Mouse (Mus musculus): ENCODE results near the gene Tmem204. TPM values are rescaled to one million over a fixed set of nuclear protein-coding genes. Genes with fewer than 3 reads are reported as not detected.

The Tmem204 gene
- polyA plus RNA-seq, 1 experiment from 2014 or later = 19.0 TPM

DNA sequence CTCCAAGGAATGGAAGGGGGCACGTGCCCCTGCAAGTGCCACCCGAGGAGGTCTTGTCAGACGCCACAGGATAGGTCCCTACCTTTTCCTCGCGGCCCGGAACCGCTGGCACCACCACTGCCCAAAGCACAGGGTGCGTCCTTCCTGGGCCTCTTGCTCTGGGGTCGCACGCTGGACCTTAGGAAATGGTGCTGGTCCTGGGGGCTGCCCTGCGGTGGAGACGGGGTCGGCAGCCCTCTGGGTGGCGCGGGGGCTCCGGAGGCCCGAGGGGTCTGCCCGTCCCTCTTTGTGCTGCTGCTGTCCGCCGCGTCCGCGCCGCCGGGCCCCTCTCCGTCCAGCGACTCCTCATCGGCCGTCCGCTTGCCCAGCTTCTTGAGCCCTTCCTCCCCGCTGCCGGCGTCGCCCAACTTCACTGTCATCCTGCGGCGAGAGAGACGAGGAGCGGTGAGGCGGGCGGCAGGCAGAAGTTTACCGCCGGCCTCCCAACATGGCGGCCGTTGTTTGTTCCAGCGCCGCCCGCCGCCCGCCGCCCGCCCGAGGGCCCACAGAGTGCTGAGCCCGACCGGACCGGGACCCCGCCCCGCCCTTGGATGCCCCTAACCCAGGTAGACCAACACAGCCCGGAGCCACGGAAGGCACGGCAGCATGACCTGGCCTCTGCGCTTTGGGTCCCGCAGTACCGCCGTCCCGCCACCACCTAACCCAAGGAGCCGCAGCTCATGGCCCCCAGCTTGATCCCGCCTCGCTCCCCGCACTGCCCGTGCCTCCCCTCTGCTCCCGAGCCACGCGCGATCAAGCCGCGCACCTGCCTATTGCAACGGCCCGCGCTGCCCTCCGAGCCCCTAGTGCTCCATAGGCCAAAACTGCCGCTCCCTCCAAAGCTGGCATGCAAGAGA is 69.5 kb downstream of the Tmem204 start:
- Histone ChIP-seq H3K36me3 (ENCODE audit: control insufficient read depth, insufficient read depth, low read length) (peaks cover 7% of the 10 kb centered on the region), H3K27me3 (ENCODE audit: control insufficient read depth, insufficient read depth, low read length) (no peaks in the 10 kb centered on the region), H3K4me2 (replicated peaks; ENCODE audit: low read depth) (peak overlapping the region; percentile 95), H3K9me3 (ENCODE audit: control insufficient read depth, low read length) (no peaks in the 10 kb centered on the region), H3K27ac (replicated peaks) (peak overlapping the region; percentile 87), H3K4me3 (ENCODE audit: low read depth, low read length) (peak overlapping the region; percentile 95), H3K9ac (ENCODE audit: low read length) (peak overlapping the region; percentile 91), H3K4me1 (replicated peaks; ENCODE audit: control insufficient read depth, insufficient read depth) (peaks cover 4% of the 10 kb centered on the region; the same call in 1 of the 2 replicates)
- ATAC-seq (ENCODE audit: low FRiP score, low TSS enrichment) (no peak), DNase-seq (ENCODE audit: low spot score) (peak; percentile 64)
- TF ChIP-seq CTCF (IDR thresholded peaks at IDR 0.05; ENCODE audit: low read depth) (peak; percentile 4; the same call in 1 of the 2 replicates), EP300 (optimal IDR thresholded peaks at IDR 0.05) (no peak)
- WGBS = 1% methylated on average over 73 of the region's 81 CpGs

Other genes with a start within 250 kb of the Tmem204 start
- 51.3 and 52.7 TPM in 2 replicates for gene Hagh, start 243.4 kb downstream of the Tmem204 start, polyA plus RNA-seq (2015; fragmentation: Nextera tagmentation; extraction: Ambion mirVana)
- gene Fahd1, start 233.2 kb downstream of the Tmem204 start, polyA plus RNA-seq (2015; fragmentation: Nextera tagmentation; extraction: Ambion mirVana) = 24.1 and 25.1 TPM in 2 replicates
- gene Igfals, start 217.6 kb downstream of the Tmem204 start, polyA plus RNA-seq (2015; fragmentation: Nextera tagmentation; extraction: Ambion mirVana) = 5.6 and 5.9 TPM in 2 replicates
- gene Nubp2, start 197.2 kb downstream of the Tmem204 start, polyA plus RNA-seq (2015; fragmentation: Nextera tagmentation; extraction: Ambion mirVana) = 39.4 and 40.5 TPM in 2 replicates
- gene Spsb3, start 196.9 kb downstream of the Tmem204 start, polyA plus RNA-seq (2015; fragmentation: Nextera tagmentation; extraction: Ambion mirVana) = 45.5 and 47.8 TPM in 2 replicates
- 15.6 and 17.6 TPM in 2 replicates for gene Eme2, start 188.5 kb downstream of the Tmem204 start, polyA plus RNA-seq (2015; fragmentation: Nextera tagmentation; extraction: Ambion mirVana)
- gene Mrps34, start 188.5 kb downstream of the Tmem204 start, polyA plus RNA-seq (2015; fragmentation: Nextera tagmentation; extraction: Ambion mirVana) = 102 and 104 TPM in 2 replicates
- 39.8 and 40.2 TPM in 2 replicates for gene Nme3, start 187.1 kb downstream of the Tmem204 start, polyA plus RNA-seq (2015; fragmentation: Nextera tagmentation; extraction: Ambion mirVana)
- 6.2 and 6.5 TPM in 2 replicates for gene Mapk8ip3, start 146.6 kb downstream of the Tmem204 start, polyA plus RNA-seq (2015; fragmentation: Nextera tagmentation; extraction: Ambion mirVana)
- 51.8 and 53.9 TPM in 2 replicates for gene Jpt2, start 122.9 kb downstream of the Tmem204 start, polyA plus RNA-seq (2015; fragmentation: Nextera tagmentation; extraction: Ambion mirVana)
- gene Cramp1l, start 67.8 kb downstream of the Tmem204 start, polyA plus RNA-seq (2015; fragmentation: Nextera tagmentation; extraction: Ambion mirVana) = 2.2 and 2.8 TPM in 2 replicates
- gene Ift140, start 67.5 kb downstream of the Tmem204 start, polyA plus RNA-seq (2015; fragmentation: Nextera tagmentation; extraction: Ambion mirVana) = 4.1 and 4.2 TPM in 2 replicates
- gene Telo2, start 32.4 kb upstream of the Tmem204 start, polyA plus RNA-seq (2015; fragmentation: Nextera tagmentation; extraction: Ambion mirVana) = 12.2 and 13.7 TPM in 2 replicates
- 0.30 and 0.33 TPM in 2 replicates for gene Ptx4, start 37.2 kb upstream of the Tmem204 start, polyA plus RNA-seq (2015; fragmentation: Nextera tagmentation; extraction: Ambion mirVana)
- gene Clcn7, start 49.8 kb upstream of the Tmem204 start, polyA plus RNA-seq (2015; fragmentation: Nextera tagmentation; extraction: Ambion mirVana) = 10.5 and 11.5 TPM in 2 replicates
- gene Ccdc154, start 78.9 kb upstream of the Tmem204 start, polyA plus RNA-seq (2015; fragmentation: Nextera tagmentation; extraction: Ambion mirVana) = 0.80 and 0.84 TPM in 2 replicates
- 5.8 and 6.0 TPM in 2 replicates for gene Gm38655, start 91.9 kb upstream of the Tmem204 start, polyA plus RNA-seq (2015; fragmentation: Nextera tagmentation; extraction: Ambion mirVana)
- 23.1 and 23.6 TPM in 2 replicates for gene BC003965, start 101.0 kb upstream of the Tmem204 start, polyA plus RNA-seq (2015; fragmentation: Nextera tagmentation; extraction: Ambion mirVana)
- 3.0 and 3.1 TPM in 2 replicates for gene Unkl, start 104.8 kb upstream of the Tmem204 start, polyA plus RNA-seq (2015; fragmentation: Nextera tagmentation; extraction: Ambion mirVana)
- gene Gnptg, start 156.5 kb upstream of the Tmem204 start, polyA plus RNA-seq (2015; fragmentation: Nextera tagmentation; extraction: Ambion mirVana) = 36.0 and 39.3 TPM in 2 replicates
- gene Tsr3, start 156.6 kb upstream of the Tmem204 start, polyA plus RNA-seq (2015; fragmentation: Nextera tagmentation; extraction: Ambion mirVana) = 31.3 and 33.7 TPM in 2 replicates
- gene Baiap3, start 172.8 kb upstream of the Tmem204 start, polyA plus RNA-seq (2015; fragmentation: Nextera tagmentation; extraction: Ambion mirVana) = 1.2 and 1.3 TPM in 2 replicates
- gene Ube2i, start 191.0 kb upstream of the Tmem204 start, polyA plus RNA-seq (2015; fragmentation: Nextera tagmentation; extraction: Ambion mirVana) = 308 and 318 TPM in 2 replicates
- 0.50 and 0.52 TPM in 2 replicates for gene Prss34, start 214.8 kb upstream of the Tmem204 start, polyA plus RNA-seq (2015; fragmentation: Nextera tagmentation; extraction: Ambion mirVana)
- not detected in 2 replicates for gene Prss28, start 225.1 kb upstream of the Tmem204 start, polyA plus RNA-seq (2015; fragmentation: Nextera tagmentation; extraction: Ambion mirVana)
- not detected in 2 replicates for gene Prss29, start 235.1 kb upstream of the Tmem204 start, polyA plus RNA-seq (2015; fragmentation: Nextera tagmentation; extraction: Ambion mirVana)